Mouse (Mus musculus) adipocyte (in vitro differentiated cells): ENCODE measurements around the gene Smok3b.
"Not testable (repeated sequence)": the region's sequence is repeated elsewhere in the genome, so short reads cannot be mapped to it uniquely, and the experiment has no call there.

Experiments used
- DNase-seq: peaks from one replicate; pipeline ENCODE4 v3.0.0-alpha.2; 2016; ENCODE audit warnings: low spot score

Gene Smok3b

GRCm38 (mm10) chr5:138020961-138021479 lies at the start of gene Smok3b, which contains the start of gene Smok3a:
Gene Smok3b, plus strand, starts transcription at chr5:138021429.
Gene Smok3a, plus strand, starts transcription at chr5:138021261.
- DNase-seq = not testable (repeated sequence)

- peak; percentile 14 for DNase-seq
Observed at GRCm38 (mm10) chr5:137973161-137973560, 48.1 kb upstream of the Smok3b start.

- DNase-seq = peak; percentile 53
Observed at GRCm38 (mm10) chr5:137973738-137974137, 47.5 kb upstream of the Smok3b start.

GRCm38 (mm10) chr5:137974724-137975123 lies 46.5 kb upstream of the Smok3b start:
- DNase-seq = no peak

GRCm38 (mm10) chr5:137975434-137975833 lies 45.8 kb upstream of the Smok3b start:
- DNase-seq = no peak

- no peak for DNase-seq
Observed at GRCm38 (mm10) chr5:137977291-137977690, 43.9 kb upstream of the Smok3b start.

- no peak for DNase-seq
Observed at GRCm38 (mm10) chr5:137979081-137979480, 42.1 kb upstream of the Smok3b start.

DNA sequence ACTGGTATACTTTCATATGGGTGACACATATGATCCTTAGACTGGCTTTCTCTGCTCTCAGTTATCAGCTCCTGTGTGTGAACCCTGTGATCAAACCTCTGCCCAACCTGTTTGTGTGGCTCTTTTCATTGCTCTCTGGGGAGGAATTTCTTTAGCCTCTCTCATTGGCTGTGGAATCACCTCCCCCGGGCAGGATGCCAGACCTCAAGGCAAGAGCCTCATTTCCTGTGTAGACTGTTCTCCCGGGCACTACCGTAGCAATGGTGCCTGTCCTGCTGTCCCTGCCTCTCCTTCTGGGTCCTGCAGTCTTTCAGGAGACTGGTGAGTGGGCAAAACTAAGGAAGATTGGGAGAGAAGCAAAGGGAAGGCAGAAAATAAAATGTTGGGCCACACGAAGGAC lies 39.9 kb upstream of the Smok3b start, which contains the start of gene Azgp1:
Gene Azgp1, plus strand, starts transcription at position 221 of the 400 bp plus-strand sequence.
- DNase-seq = no peak

GRCm38 (mm10) chr5:137986351-137986750 lies 34.9 kb upstream of the Smok3b start:
- DNase-seq = no peak

DNA sequence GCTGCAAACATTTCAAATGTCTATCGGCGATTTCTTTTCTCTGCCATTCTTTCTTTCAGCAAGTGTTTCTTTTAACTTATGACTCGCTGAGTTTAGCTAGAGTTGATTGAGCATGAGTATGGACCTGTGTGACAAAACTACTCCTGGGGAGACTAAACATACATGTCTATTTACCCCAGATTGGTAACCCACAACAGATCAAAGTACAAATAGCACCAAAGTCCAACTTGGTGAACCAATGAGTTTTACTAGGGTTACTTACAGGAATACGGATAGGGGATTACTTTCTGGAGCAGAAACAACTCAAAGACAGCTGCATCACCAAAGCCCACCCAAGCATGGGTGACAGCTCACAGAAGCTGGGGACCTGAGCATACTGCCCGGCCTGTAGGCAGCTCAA lies 11.8 kb upstream of the Smok3b start:
- no peak for DNase-seq

DNA sequence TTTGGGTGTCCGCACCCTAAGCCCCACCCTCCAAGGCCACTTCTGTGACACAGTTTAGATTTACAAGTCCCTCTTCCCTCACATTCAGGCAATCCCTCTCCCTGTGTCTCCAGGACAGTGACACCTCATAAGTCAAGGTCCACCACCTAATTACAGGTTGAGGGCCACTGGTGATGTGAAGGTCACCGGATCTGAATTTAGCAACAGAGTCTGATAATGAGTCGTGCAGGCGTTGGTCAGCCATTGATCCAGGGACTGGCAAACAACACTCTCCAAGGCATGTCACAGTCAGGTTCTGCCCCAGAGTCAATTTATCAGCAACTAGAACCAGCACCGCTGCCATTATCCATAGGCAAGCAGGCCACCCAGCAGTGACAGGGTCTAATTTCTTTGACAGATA lies 8.8 kb upstream of the Smok3b start:
- no peak for DNase-seq

DNA sequence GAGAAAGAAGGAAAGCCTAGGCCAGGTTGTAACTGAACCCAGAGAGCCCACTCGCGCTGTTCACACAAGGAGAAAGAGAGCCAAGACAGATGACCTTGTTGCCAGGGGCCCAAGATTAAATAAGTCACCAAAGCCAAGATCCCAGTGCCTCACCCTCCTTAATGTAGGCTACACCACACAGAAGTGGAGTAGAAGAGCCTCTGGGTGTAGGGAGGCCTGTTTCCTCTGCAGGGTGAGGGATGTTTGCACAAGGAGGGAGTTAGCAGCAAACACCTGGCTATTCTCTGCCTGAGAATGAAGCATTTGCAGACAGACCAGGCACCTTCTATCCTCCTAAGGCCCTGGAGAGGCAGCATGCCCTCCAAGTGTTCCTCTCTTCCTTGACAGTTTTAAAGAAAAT lies 4.7 kb upstream of the Smok3b start:
- DNase-seq = no peak

- DNase-seq = no peak
Observed at GRCm38 (mm10) chr5:138016997-138017396, 4.2 kb upstream of the Smok3b start.

DNA sequence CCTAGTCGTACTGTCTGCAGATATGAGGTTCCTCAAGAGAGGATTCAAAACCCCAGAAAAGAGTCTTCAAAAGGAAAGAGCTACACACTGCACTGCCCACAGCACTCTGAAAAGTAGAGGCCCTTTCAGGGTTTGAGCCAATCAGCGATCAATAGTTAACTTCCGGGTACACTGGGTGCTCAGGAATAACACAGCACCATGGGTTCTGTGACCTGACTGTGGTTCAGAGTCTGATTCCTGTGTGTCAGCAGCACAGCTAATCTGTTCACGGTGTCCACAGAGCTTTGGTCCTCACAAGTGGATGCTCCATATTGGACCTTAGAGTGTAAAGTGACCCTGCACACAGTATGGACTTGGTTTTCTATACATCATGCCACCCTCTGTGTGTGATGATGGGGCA lies 1.7 kb upstream of the Smok3b start:
- not testable (repeated sequence) for DNase-seq

GRCm38 (mm10) chr5:138052894-138053293 lies 31.7 kb downstream of the Smok3b start, which contains the start of gene Smok3c:
Gene Smok3c, plus strand, starts transcription at chr5:138053194.
- not testable (repeated sequence) for DNase-seq

- DNase-seq = no peak
Observed at GRCm38 (mm10) chr5:138073803-138074202, 52.6 kb downstream of the Smok3b start.

DNA sequence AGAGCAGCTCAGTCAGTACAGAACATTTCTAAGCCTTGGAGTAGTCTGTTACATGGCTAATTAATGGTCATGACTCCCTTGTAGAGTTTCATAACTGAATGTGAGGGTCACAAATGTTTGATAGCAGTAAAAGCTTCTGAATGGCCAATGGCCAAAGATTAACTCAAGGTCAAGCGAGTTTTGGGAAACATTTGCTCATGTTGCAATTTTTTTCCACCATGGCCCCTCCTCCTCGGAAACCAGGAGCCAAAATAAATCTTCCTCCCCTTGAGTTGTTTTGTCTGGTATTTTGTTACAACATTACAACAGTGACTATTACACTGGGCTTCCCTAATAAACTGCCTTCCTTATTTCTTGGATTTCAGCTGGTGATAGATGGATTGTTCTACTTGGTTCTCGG lies 54.5 kb downstream of the Smok3b start:
- DNase-seq = no peak

- no peak for DNase-seq
Observed at GRCm38 (mm10) chr5:138076148-138076547, 54.9 kb downstream of the Smok3b start.

GRCm38 (mm10) chr5:138080456-138080855 lies 59.2 kb downstream of the Smok3b start:
- no peak for DNase-seq

- no peak for DNase-seq
Observed at GRCm38 (mm10) chr5:138081446-138081845, 60.2 kb downstream of the Smok3b start.

DNA sequence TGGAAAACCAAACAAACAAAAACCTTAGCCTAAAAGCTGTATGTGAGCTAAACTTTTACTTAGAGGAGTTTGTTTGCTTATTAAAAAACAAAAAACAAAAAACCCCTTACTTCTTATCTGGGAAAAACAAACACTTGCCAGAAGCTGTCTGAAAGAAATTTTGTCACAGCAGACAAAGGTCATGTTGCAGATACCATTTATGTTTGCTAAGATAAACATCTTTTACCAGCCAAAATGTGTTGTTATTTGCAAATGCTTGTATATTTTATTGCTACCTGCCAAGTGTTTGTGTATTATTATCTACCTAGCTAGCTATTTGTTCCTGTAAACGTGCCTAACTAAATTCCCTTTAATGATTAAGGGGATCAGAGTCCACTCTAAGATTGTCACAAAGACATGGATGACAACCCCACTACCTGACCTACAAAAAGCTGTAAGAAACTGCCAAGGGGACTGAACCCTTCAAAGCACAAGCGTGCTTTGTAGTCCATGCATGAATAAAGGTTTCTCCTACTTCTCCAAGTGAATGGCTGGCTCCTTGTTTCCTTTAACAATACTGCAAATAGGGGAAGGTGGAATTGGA lies 62.2 kb downstream of the Smok3b start:
- no peak for DNase-seq

- DNase-seq = no peak
Observed at GRCm38 (mm10) chr5:138083936-138084335, 62.7 kb downstream of the Smok3b start.

DNA sequence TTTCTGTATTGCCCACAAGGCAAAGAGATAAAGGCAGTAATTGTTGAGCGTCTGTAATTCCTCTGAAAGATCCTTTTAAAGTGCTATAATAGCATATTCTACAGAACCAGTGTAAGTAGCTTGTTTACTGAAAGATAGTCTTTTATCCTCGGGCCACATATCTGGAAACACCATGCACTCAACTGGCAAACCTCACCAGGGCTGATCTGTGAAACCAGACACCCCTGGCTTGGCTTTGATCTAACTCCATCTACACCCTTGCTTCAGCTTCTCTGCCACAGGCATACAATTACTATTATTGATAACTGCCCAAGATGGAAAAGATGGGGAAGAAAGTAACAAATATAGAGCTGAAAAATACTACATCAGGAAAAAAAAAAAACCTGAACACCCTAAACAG lies 63.3 kb downstream of the Smok3b start:
- no peak for DNase-seq

DNA sequence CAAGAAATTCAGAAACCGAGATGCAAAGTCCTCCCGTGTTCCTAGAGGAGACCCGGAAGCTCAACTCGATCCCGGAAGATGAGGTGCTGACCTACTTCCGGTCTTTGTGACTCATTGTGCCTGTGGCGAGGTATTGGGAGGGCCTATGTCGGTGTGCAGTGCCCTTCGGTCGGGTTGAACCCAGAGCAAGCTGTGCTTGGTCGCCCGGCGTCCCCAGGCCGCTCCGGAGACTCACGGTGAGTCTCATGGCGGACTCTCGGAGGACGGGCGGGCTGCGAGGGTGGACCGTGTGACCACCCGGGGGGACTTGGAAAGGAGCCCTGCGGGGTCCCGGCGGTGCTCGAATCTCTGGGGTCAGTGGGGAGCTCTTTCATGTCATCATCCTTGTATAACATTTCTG lies 63.8 kb downstream of the Smok3b start, which contains the start of gene Zkscan1:
Gene Zkscan1, plus strand, starts transcription at position 89 of the 400 bp plus-strand sequence.
- DNase-seq = peak; percentile 97
